Mouse (Mus musculus) olfactory bulb, adult 2 months (tissue): Measurements from ENCODE around the gene Pin4. TPM values are rescaled to one million over a fixed set of nuclear protein-coding genes. Genes with fewer than 3 reads are reported as not detected.

Source experiments
- H3K27ac ChIP-seq: fragments of 200-500 bp; 2 replicates; pipeline ENCODE4 v1.5.1; 2012; ENCODE audit warnings: low read depth, low read length; ENCODE audit not compliant: insufficient read depth
- H3K4me1 ChIP-seq: fragments of 200-500 bp; 2 replicates; pipeline ENCODE4 v1.6.1; 2012; ENCODE audit warnings: low read length; ENCODE audit not compliant: control insufficient read depth, insufficient read depth
- H3K4me3 ChIP-seq: fragments of 200-500 bp; 2 replicates; pipeline ENCODE4 v1.5.1; 2012; ENCODE audit warnings: mild to moderate bottlenecking, low read depth, low read length, moderate library complexity; ENCODE audit not compliant: insufficient read depth
- CTCF ChIP-seq: fragments of 200-500 bp; IDR thresholded peaks from 2 replicates; pipeline ENCODE4 v1.5.1; 2012; ENCODE audit warnings: low read depth, mild to moderate bottlenecking, low read length, moderate library complexity; ENCODE audit not compliant: insufficient read depth
- POLR2A ChIP-seq: fragments of 200-500 bp; IDR thresholded peaks from 2 replicates; pipeline ENCODE4 v1.6.1; 2012; ENCODE audit warnings: mild to moderate bottlenecking, low read depth, low read length, moderate library complexity; ENCODE audit not compliant: insufficient read depth
- WGBS: fragments of 180-500 bp; shearing (Covaris S2); methylation state at CpG from one replicate; pipeline ENCODE4 v1.1.7; 2018; 5-methylcytosine and 5-hydroxymethylcytosine counted together
- polyA plus RNA-seq: library from polyadenylated mRNA; stranded (reverse); fragments of >200 nt; gene quantifications from 2 replicates; pipeline ENCODE4 v1.2.4, GENCODE M21; 2012; ENCODE audit warnings: low replicate concordance; ENCODE audit not compliant: missing spikeins, insufficient read depth, insufficient read length

Pin4 gene
- polyA plus RNA-seq = not detected in 2 replicates

DNA sequence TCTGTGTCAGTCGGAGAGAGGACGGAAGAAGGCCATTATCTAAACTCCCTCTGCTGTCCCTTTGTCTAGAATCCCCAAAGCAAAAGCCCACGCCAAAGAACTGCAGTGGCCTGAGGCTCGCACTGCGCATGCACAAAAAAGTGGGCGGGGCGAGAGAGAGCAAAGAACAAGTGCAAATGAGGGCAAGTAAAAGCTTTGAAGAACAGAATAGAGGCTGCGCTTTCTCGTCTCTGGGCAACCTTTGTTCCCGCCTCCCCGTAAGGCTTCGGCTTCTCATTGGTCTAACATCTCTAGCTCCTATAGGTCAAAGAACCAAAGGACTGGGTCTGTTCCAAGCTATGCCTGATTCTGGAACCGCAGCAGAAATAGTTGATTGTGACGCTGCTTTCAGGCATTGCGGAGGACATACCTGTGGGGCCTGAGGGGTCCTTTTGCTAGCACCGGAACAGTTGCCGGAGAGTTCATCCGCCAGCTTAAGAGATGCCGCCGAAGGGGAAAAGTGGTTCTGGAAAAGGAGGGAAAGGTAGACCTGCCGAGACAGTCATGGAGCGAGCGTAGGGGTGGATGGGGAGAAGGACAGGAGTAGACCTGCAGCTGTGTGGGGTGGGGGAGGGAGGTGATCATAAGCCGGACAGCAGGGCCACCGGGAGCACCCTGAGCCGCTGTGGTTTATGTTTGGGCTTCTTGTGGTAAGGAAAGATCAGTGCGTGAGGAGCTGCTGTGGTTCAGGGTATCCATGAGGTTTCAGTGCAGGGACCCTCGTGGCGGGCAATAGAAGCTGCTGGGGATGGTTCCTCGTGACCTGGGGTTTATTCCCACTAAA lies at the start of gene Pin4:
Pin4 (plus strand) TSS at position 406 of the 823 bp plus-strand sequence.
- WGBS = 18% methylated on average over 30 of the region's 30 CpGs
- TF ChIP-seq POLR2A = no peak
- TF ChIP-seq CTCF = no peak
- Histone ChIP-seq H3K4me3 (peak within 1 kb of the TSS; percentile 86), H3K27ac (peak within 1 kb of the TSS; percentile 51; the same call in 1 of the 2 replicates), H3K4me1 (peaks cover 5% of the 10 kb centered on the region)

DNA sequence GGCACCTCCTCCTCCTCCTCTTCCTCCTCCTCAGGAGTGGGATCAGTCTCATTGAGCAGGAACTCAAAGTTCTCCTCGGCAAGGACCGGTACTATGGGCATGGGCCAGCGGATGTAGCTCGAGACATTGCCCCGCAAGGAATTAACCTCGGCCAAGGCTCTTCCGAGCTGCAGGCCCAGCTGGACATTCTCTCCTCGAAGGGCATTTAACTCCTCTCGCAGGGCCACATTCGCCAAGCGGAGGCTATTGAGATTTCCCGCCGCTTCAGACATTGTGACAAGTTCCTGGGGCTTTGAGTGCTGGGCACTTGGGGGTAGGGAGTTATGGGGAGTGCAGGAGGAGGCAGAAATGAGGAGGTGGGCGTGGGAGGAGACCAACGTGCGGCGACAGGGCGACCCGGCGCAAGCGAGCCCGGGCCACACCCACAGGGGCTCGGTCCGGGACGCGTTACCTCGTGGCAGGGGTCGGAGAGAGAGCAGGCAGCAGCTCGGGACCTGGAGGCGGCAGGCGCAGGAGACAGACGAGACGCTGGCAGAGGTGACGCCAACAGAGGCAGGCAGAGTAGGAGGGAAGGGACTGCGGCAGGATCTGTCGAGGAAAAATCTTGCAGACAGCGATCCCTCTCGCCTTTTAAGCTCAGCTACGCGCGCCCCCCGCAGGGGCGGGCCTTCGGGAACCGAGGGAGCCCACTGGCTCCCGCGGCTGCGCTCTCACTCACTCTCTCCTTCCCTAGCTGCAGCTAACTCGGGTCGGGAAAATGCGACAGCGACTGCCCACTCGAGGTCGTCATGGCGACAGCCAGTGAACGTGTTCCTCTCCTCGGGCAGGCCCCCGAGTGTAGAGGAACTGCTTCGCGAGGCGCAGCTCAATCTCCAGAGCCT lies 48.4 kb upstream of the Pin4 start, which contains the start of gene Rtl5:
Rtl5 (minus strand) TSS at position 714 of the 881 bp plus-strand sequence.
- H3K27ac ChIP-seq = peak within 1 kb of the TSS; percentile 80
- H3K4me1 ChIP-seq = peaks cover 29% of the 10 kb centered on the region
- peak within 1 kb of the TSS; percentile 58 for H3K4me3 ChIP-seq
- TF ChIP-seq POLR2A (peak; percentile 33; the same call in 1 of the 2 replicates), CTCF (no peak)
- 21% methylated on average over 60 of the region's 61 CpGs for WGBS

GRCm38 (mm10) chrX:102071517-102071916 lies 47.7 kb upstream of the Pin4 start:
- peak overlapping the region; percentile 58 for H3K4me3 ChIP-seq
- H3K4me1 ChIP-seq = peaks cover 26% of the 10 kb centered on the region
- no peak for TF ChIP-seq POLR2A
- TF ChIP-seq CTCF = no peak
- WGBS = 8% methylated on average over 2 of the region's 2 CpGs
- H3K27ac ChIP-seq = peak overlapping the region; percentile 64

DNA sequence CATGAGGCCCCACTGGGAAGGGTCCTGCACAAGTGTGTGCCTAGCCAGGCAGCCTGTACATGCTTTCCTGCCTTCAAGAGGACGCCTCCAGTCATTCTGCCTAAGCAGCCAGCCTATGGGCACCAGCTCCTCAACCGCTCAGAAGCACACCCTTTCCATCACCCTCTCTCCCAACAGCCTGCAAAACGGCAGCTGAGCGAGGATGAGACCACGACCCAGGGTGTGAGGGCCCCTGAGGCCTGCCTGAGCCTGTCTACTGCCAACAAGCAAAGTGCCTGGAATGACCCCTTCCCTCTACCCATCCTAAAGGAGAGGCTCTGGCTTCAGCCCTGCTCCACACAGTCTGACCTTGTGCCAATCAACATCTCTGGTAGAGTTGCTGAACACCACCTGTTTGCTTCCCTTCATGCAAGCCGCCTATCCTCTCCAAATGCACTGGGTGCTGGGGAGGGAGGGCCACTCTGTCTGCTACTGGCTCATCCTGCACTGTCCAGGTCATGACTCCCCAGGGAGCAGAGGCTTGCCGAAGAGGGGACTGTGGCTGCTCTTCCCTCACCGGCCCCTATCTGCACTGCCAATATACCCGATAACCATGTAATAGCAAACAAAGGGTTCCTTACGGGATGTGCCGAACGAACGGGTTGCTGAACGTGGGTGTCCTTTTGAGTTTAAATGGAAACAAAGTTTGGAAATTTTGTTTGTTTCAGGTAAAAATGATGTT lies 45.5 kb upstream of the Pin4 start:
- TF ChIP-seq CTCF = no peak
- no peak for TF ChIP-seq POLR2A
- WGBS = 92% methylated on average over 14 of the region's 14 CpGs
- Histone ChIP-seq H3K4me1 (peaks cover 14% of the 10 kb centered on the region), H3K27ac (no peak overlapping the region), H3K4me3 (no peak overlapping the region)

DNA sequence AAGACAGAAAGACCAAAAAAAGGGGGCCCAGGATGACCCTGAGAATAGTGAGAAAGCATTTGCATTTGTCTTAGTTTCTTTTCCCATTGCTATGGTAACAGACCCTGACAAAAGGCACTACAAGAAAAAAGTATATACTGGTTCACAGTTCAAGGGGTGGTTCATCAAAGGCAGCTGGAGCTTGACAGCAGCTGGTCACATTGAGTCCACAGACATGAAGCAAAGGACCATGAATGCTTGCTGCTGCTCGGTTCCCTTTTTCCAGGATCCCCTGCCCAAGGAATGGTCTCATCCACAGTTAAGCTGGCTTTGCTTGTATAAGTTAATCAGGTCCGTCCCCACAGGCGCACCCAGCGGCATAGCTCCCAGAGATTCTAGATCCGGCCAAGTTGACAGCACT lies 44.8 kb upstream of the Pin4 start:
- H3K27ac ChIP-seq = no peak overlapping the region
- H3K4me1 ChIP-seq = peaks cover 8% of the 10 kb centered on the region; the same call in 1 of the 2 replicates
- H3K4me3 ChIP-seq = no peak overlapping the region
- WGBS = 71% methylated on average over 5 of the region's 5 CpGs
- no peak for TF ChIP-seq CTCF
- no peak for TF ChIP-seq POLR2A

DNA sequence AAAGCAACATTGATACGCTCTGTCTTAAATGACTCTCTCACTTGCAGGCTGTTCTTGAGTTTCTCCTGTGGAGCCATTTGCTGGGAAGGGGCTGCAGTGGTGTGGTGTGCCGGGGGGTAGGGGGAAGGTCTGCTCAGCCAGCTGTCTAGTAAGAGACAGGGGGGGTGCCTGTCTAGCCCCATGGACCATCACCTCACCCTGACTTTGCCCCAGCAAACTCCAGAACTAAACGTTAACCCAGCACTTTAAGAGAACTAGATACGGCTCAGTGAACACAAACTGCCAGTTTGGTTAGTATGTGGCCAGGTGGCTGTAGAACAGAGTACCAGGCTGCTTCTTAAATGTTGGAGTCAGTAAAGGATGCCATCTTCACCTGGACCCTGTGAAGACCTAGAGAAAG lies 44.1 kb upstream of the Pin4 start:
- Histone ChIP-seq H3K4me3 (no peak overlapping the region), H3K4me1 (peaks cover 4% of the 10 kb centered on the region; the same call in 1 of the 2 replicates), H3K27ac (no peak overlapping the region)
- 81% methylated on average over 4 of the region's 4 CpGs for WGBS
- TF ChIP-seq POLR2A = no peak
- no peak for TF ChIP-seq CTCF

DNA sequence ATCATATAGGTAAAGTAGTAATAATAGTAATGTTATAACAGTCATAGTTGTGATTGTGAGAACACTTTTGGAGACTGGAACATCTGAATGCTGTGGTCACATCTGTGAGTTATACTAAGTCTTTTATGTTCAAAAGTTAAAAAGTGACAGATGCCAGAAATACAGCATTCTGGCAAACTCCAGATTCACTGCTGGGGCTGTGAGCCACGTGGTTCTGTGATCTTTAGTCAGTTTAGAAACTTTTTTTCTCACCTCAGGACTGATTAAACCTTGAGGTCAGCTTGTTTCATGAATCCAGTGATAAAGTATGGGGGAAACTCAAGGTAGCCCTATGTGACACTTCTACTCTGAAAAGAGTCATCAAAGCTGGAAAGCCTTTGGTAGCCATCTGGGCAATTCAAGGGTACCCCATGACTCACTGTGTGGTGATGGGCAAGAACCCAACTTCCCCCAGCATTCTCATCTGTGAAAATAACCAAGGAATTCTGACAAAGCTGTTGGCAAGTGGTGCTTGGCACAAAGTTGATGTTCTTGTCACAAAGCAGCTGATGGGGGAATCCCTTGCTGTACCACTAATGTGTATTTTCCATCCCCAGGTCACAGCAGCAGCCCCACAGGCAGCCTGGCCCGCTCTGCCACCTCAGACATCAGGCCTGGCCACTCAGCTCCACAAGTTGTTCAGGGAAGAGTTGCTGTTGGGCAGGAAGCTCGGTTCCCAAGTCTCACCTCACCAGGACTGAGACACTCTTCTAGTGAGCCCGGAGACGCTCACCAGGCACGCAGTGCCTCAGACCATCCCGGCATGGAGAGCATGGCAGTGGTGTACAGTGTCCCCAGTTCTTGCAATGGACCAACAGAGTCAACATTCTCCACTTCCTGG lies 42.1 kb upstream of the Pin4 start:
- Histone ChIP-seq H3K27ac (no peak overlapping the region), H3K4me3 (no peak overlapping the region), H3K4me1 (peaks cover 4% of the 10 kb centered on the region)
- TF ChIP-seq POLR2A = no peak
- WGBS = 81% methylated on average over 7 of the region's 7 CpGs

DNA sequence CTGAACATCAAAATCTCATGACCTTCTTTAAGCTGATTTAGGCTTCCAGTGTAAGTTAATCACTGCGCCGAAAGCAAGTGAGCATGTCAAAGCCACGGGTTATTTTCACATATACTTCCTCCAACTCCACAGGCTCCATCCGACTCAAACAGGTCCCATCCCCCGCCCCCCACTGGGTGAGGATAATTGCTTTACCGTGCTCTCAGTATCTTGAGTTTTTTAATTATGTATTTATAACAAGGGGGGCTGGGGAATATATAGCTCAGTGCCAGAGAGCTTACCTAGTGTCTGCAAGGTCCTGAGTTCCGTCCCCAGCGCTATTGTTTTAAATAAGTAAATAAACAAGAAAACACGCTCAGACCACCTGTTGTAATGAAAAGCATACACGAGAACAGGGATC lies 38.2 kb upstream of the Pin4 start:
- TF ChIP-seq POLR2A (no peak), CTCF (no peak)
- WGBS = 46% methylated on average over 10 of the region's 10 CpGs

More for the DNA sequence above, 38.2 kb upstream of the Pin4 start:
- Histone ChIP-seq H3K4me1 (peaks cover 8% of the 10 kb centered on the region), H3K27ac (no peak overlapping the region), H3K4me3 (no peak overlapping the region)
